Mouse (Mus musculus) brain, embryonic 18.5 days (tissue): ENCODE results near the gene Tab1.

Source experiments
- DNase-seq: peaks from one replicate; pipeline ENCODE4 v3.0.0-alpha.2; 2012; ENCODE audit warnings: low read depth, low spot score

Gene Tab1

GRCm38 (mm10) chr15:80137945-80138791 is 5.2 kb downstream of the Tab1 start:
- no peak for DNase-seq

- no peak for DNase-seq
Measured at GRCm38 (mm10) chr15:80140302-80140701, 7.4 kb downstream of the Tab1 start.

- DNase-seq = no peak
Measured at GRCm38 (mm10) chr15:80140878-80141277, 8.0 kb downstream of the Tab1 start.

- no peak for DNase-seq
Measured at GRCm38 (mm10) chr15:80142130-80142529, 9.2 kb downstream of the Tab1 start.

- DNase-seq = no peak
Measured at GRCm38 (mm10) chr15:80143760-80144159, 10.8 kb downstream of the Tab1 start.

- no peak for DNase-seq
Measured at GRCm38 (mm10) chr15:80145397-80145796, 12.5 kb downstream of the Tab1 start.

- no peak for DNase-seq
Measured at GRCm38 (mm10) chr15:80146153-80146552, 13.2 kb downstream of the Tab1 start.

GRCm38 (mm10) chr15:80147090-80147489 is 14.2 kb downstream of the Tab1 start:
- no peak for DNase-seq

GRCm38 (mm10) chr15:80147511-80147910 is 14.6 kb downstream of the Tab1 start:
- DNase-seq = no peak

- no peak for DNase-seq
Measured at GRCm38 (mm10) chr15:80148565-80148964, 15.6 kb downstream of the Tab1 start.

- DNase-seq = no peak
Measured at GRCm38 (mm10) chr15:80149517-80149916, 16.6 kb downstream of the Tab1 start.

GRCm38 (mm10) chr15:80152663-80153062 is 19.7 kb downstream of the Tab1 start:
- DNase-seq = no peak

GRCm38 (mm10) chr15:80153757-80154156 is 20.8 kb downstream of the Tab1 start:
- DNase-seq = no peak

- no peak for DNase-seq
Measured at GRCm38 (mm10) chr15:80155707-80156106, 22.8 kb downstream of the Tab1 start.

GRCm38 (mm10) chr15:80157197-80157943 is 24.4 kb downstream of the Tab1 start:
- no peak for DNase-seq

- no peak for DNase-seq
Measured at GRCm38 (mm10) chr15:80158001-80158706, 25.2 kb downstream of the Tab1 start.

GRCm38 (mm10) chr15:80158707-80159090 is 25.8 kb downstream of the Tab1 start:
- DNase-seq = no peak

GRCm38 (mm10) chr15:80159286-80159901 is 26.5 kb downstream of the Tab1 start:
- DNase-seq = no peak

GRCm38 (mm10) chr15:80160223-80160622 is 27.3 kb downstream of the Tab1 start:
- DNase-seq = no peak

- no peak for DNase-seq
Measured at GRCm38 (mm10) chr15:80160726-80161125, 27.8 kb downstream of the Tab1 start.

GRCm38 (mm10) chr15:80161199-80161598 is 28.3 kb downstream of the Tab1 start:
- no peak for DNase-seq
